Mouse (Mus musculus) erythroblast, embryonic 14.5 days (primary cell): ENCODE results near the gene H1foo. TPM values are rescaled to one million over a fixed set of nuclear protein-coding genes. Genes with fewer than 3 reads are reported as not detected.

ENCODE experiments used
- H3K27me3 ChIP-seq: 2 replicates; pipeline ENCODE4 v1.6.1; 2012; ENCODE audit warnings: inconsistent platforms; ENCODE audit not compliant: control insufficient read depth
- H3K36me3 ChIP-seq: 2 replicates; pipeline ENCODE4 v1.6.1; 2012; ENCODE audit warnings: mild to moderate bottlenecking, inconsistent platforms; ENCODE audit not compliant: control insufficient read depth
- H3K4me1 ChIP-seq: 2 replicates; pipeline ENCODE4 v1.6.1; 2012; ENCODE audit warnings: inconsistent platforms; ENCODE audit not compliant: control insufficient read depth
- H3K4me3 ChIP-seq: replicated peaks from 2 replicates; pipeline ENCODE3; 2012; ENCODE audit warnings: moderate library complexity, mild to moderate bottlenecking, inconsistent platforms
- H3K9me3 ChIP-seq: 2 replicates; pipeline ENCODE4 v1.6.1; 2012; ENCODE audit warnings: low read length, inconsistent platforms, mixed read lengths; ENCODE audit not compliant: control insufficient read depth
- GATA1 ChIP-seq: IDR thresholded peaks from 2 replicates; pipeline ENCODE4 v1.6.1; 2012; ENCODE audit warnings: low read length, inconsistent platforms, mixed read lengths
- TAL1 ChIP-seq: IDR thresholded peaks from 3 replicates; pipeline ENCODE4 v1.6.1; 2012; ENCODE audit warnings: low read length, inconsistent platforms, mixed read lengths
- polyA plus RNA-seq: library from polyadenylated mRNA; stranded (reverse); fragments of >175 nt; gene quantifications from 2 replicates; pipeline ENCODE4 v1.2.3, GENCODE M21; 2012

Gene H1foo
- polyA plus RNA-seq, 1 experiment = not detected

GRCm38 (mm10) chr6:115999227-115999626 lies 54.5 kb downstream of the H1foo start:
- peaks cover 33% of the 10 kb centered on the region for H3K4me1 ChIP-seq
- peaks cover 35% of the 10 kb centered on the region for H3K27me3 ChIP-seq
- no peak overlapping the region for H3K4me3 ChIP-seq
- H3K36me3 ChIP-seq = no peaks in the 10 kb centered on the region
- no peak for TF ChIP-seq GATA1
- TF ChIP-seq TAL1 = no peak
- peaks cover 4% of the 10 kb centered on the region; the same call in 1 of the 2 replicates for H3K9me3 ChIP-seq

Other genes starting within 250 kb of the H1foo start
- gene Tmem40, start 182.5 kb upstream of the H1foo start, polyA plus RNA-seq = 3.7 and 5.2 TPM in 2 replicates
- gene Cand2, start 170.4 kb upstream of the H1foo start, polyA plus RNA-seq = 0.03 TPM in 2 replicates
- 89.1 and 98.3 TPM in 2 replicates for gene Rpl32, start 136.2 kb upstream of the H1foo start, polyA plus RNA-seq
- not detected in 2 replicates for gene Efcab12, start 106.5 kb upstream of the H1foo start, polyA plus RNA-seq
- gene Mbd4, start 91.6 kb upstream of the H1foo start, polyA plus RNA-seq = 0.02 and 0.06 TPM in 2 replicates
- 0.02 TPM in 2 replicates for gene Ift122, start 91.5 kb upstream of the H1foo start, polyA plus RNA-seq
- gene Rho, start 13.2 kb upstream of the H1foo start, polyA plus RNA-seq = 0.01 TPM in 1 of 2 replicates, not detected in the other
- gene Plxnd1, start 50.1 kb downstream of the H1foo start, polyA plus RNA-seq = 0.11 and 0.18 TPM in 2 replicates
- gene Tmcc1, start 248.5 kb downstream of the H1foo start, polyA plus RNA-seq = 0.06 and 0.10 TPM in 2 replicates